Mouse (Mus musculus) MEL (cell line): ENCODE measurements at regions not wholly inside any gene's neighbourhood (a gene's known extent, or its start where the extent isn't known, plus 50 kb on each side); places are given as distances from the start of the nearest gene placed in this dataset.

Experiments
- DNase-seq: peaks from one replicate; pipeline ENCODE4 v3.0.0; 2011; ENCODE audit warnings: low read depth, low spot score
- H3K27ac ChIP-seq: 2 replicates; pipeline ENCODE4 v1.5.1; 2012; ENCODE audit warnings: low read depth, mild to moderate bottlenecking, control low read depth, low read length, moderate library complexity; ENCODE audit not compliant: control insufficient read depth
- H3K27me3 ChIP-seq, 2 experiments: fragments of 150-350 bp in 1 of 2; sonication (generic) in 1 of 2; 2 replicates each; pipeline ENCODE4 v1.6.1; 2012; ENCODE audit warnings: low read length in 2 of 2, mild to moderate bottlenecking in 2 of 2, improper control_type of control experiment in 1 of 2, moderate library complexity in 1 of 2; ENCODE audit not compliant: insufficient read depth in 2 of 2, control insufficient read depth in 1 of 2
- H3K36me3 ChIP-seq, 2 experiments: 2 replicates each; pipeline ENCODE4 v1.6.1; 2012 to 2014; ENCODE audit warnings: low read length in 2 of 2, improper control_type of control experiment in 1 of 2, inconsistent platforms in 1 of 2, mild to moderate bottlenecking in 1 of 2; ENCODE audit not compliant: insufficient read depth in 2 of 2, control insufficient read depth in 1 of 2
- H3K4me1 ChIP-seq, 2 experiments: fragments of 150-350 bp in 1 of 2; sonication (generic) in 1 of 2; 2 replicates each; pipeline ENCODE4 v1.6.1; 2012; ENCODE audit warnings: low read length in 2 of 2, improper control_type of control experiment in 1 of 2, mild to moderate bottlenecking in 1 of 2; ENCODE audit not compliant: insufficient read depth in 2 of 2, control insufficient read depth in 1 of 2
- H3K4me3 ChIP-seq, 2 experiments: fragments of 150-350 bp in 1 of 2; sonication (generic) in 1 of 2; 2 replicates each; pipeline ENCODE4 v1.5.1; 2012; ENCODE audit warnings: low read depth in 2 of 2, low read length in 2 of 2, mild to moderate bottlenecking in 2 of 2, moderate library complexity in 2 of 2, control low read depth in 1 of 2, improper control_type of control experiment in 1 of 2; ENCODE audit not compliant: control insufficient read depth in 1 of 2, insufficient read depth in 1 of 2
- H3K79me2 ChIP-seq: 2 replicates; pipeline ENCODE4 v1.6.1; 2012; ENCODE audit warnings: mild to moderate bottlenecking, low read length, moderate library complexity; ENCODE audit not compliant: control insufficient read depth, poor library complexity, insufficient read depth
- H3K9ac ChIP-seq: 2 replicates; pipeline ENCODE4 v1.6.1; 2012; ENCODE audit warnings: low read depth, mild to moderate bottlenecking, control low read depth, low read length, moderate library complexity; ENCODE audit not compliant: control insufficient read depth, poor library complexity, severe bottlenecking
- H3K9me3 ChIP-seq: fragments of 150-350 bp; sonication (generic); replicated peaks from 2 replicates; pipeline ENCODE4 v1.6.1; 2012; ENCODE audit warnings: mild to moderate bottlenecking, low read length, improper control_type of control experiment, moderate library complexity; ENCODE audit not compliant: insufficient read depth
- BHLHE40 ChIP-seq: IDR thresholded peaks from 2 replicates; pipeline ENCODE4 v1.6.1; 2012; ENCODE audit warnings: low read depth, mild to moderate bottlenecking, inconsistent platforms, low read length, improper control_type of control experiment, borderline replicate concordance
- CHD1 ChIP-seq: IDR thresholded peaks from 2 replicates; pipeline ENCODE4 v1.6.1; 2012; ENCODE audit warnings: low read depth, mild to moderate bottlenecking, inconsistent platforms, low read length, improper control_type of control experiment
- CTCF ChIP-seq, 3 experiments: IDR thresholded peaks in 2 of 3; conservative IDR thresholded peaks in 1 of 3; 2 replicates each; pipeline ENCODE4 v1.5.1; 2011 to 2012; ENCODE audit warnings: low read length in 3 of 3, low read depth in 2 of 3, mild to moderate bottlenecking in 2 of 3, improper control_type of control experiment in 1 of 3, inconsistent platforms in 1 of 3, mixed read lengths in 1 of 3, moderate library complexity in 1 of 3; ENCODE audit not compliant: control insufficient read depth in 1 of 3, insufficient read depth in 1 of 3, poor library complexity in 1 of 3, severe bottlenecking in 1 of 3
- E2F4 ChIP-seq: IDR thresholded peaks from 2 replicates; pipeline ENCODE4 v1.6.1; 2011; ENCODE audit warnings: low read depth, low read length, improper control_type of control experiment, borderline replicate concordance
- ELF1 ChIP-seq: IDR thresholded peaks from 2 replicates; pipeline ENCODE4 v1.6.1; 2014; ENCODE audit warnings: low read depth, mild to moderate bottlenecking, inconsistent platforms, low read length, improper control_type of control experiment, moderate library complexity
- EP300 ChIP-seq, 2 experiments: IDR thresholded peaks; 2 replicates each; pipeline ENCODE4 v1.6.1; 2011; ENCODE audit warnings: improper control_type of control experiment in 2 of 2, low read length in 2 of 2, low read depth in 1 of 2, mild to moderate bottlenecking in 1 of 2
- ETS1 ChIP-seq: IDR thresholded peaks from 2 replicates; pipeline ENCODE4 v1.6.1; 2012; ENCODE audit warnings: low read depth, mild to moderate bottlenecking, inconsistent platforms, low read length, improper control_type of control experiment, moderate library complexity
- JUND ChIP-seq: IDR thresholded peaks from 2 replicates; pipeline ENCODE4 v1.6.1; 2011; ENCODE audit warnings: low read depth, mild to moderate bottlenecking, improper control_type of control experiment, low read length
- MAX ChIP-seq: IDR thresholded peaks from 2 replicates; pipeline ENCODE4 v1.6.1; 2011; ENCODE audit warnings: low read length, improper control_type of control experiment
- MAZ ChIP-seq: IDR thresholded peaks from 2 replicates; pipeline ENCODE4 v1.6.1; 2012; ENCODE audit warnings: low read depth, mild to moderate bottlenecking, inconsistent platforms, low read length, improper control_type of control experiment
- MEF2A ChIP-seq: IDR thresholded peaks from 2 replicates; pipeline ENCODE4 v1.6.1; 2014; ENCODE audit warnings: low read depth, mild to moderate bottlenecking, inconsistent platforms, low read length, improper control_type of control experiment; ENCODE audit not compliant: poor library complexity, insufficient replicate concordance, severe bottlenecking; ENCODE audit errors: extremely low read depth
- MYC ChIP-seq: IDR thresholded peaks from 2 replicates; pipeline ENCODE4 v1.6.1; 2011; ENCODE audit warnings: low read depth, mild to moderate bottlenecking, low read length, improper control_type of control experiment, moderate library complexity
- NELFE ChIP-seq: IDR thresholded peaks from 2 replicates; pipeline ENCODE4 v1.6.1; 2011; ENCODE audit warnings: low read depth, low read length, improper control_type of control experiment
- NRF1 ChIP-seq: IDR thresholded peaks from 2 replicates; pipeline ENCODE4 v1.6.1; 2014; ENCODE audit warnings: low read depth, mild to moderate bottlenecking, inconsistent platforms, low read length, improper control_type of control experiment, moderate library complexity; ENCODE audit not compliant: poor library complexity, insufficient read depth, severe bottlenecking
- POLR2A ChIP-seq, 2 experiments: IDR thresholded peaks; 2 replicates each; pipeline ENCODE4 v1.6.1; 2011 to 2012; ENCODE audit warnings: low read length in 2 of 2, mild to moderate bottlenecking in 2 of 2, control low read depth in 1 of 2, improper control_type of control experiment in 1 of 2, low read depth in 1 of 2, moderate library complexity in 1 of 2; ENCODE audit not compliant: control insufficient read depth in 1 of 2, insufficient read depth in 1 of 2, poor library complexity in 1 of 2
- SIN3A ChIP-seq: IDR thresholded peaks from 2 replicates; pipeline ENCODE4 v1.6.1; 2012; ENCODE audit warnings: low read length, improper control_type of control experiment, inconsistent platforms
- TAL1 ChIP-seq: IDR thresholded peaks from 2 replicates; pipeline ENCODE4 v1.6.1; 2012; ENCODE audit warnings: mild to moderate bottlenecking, inconsistent platforms, low read length, moderate library complexity, mixed read lengths
- TCF12 ChIP-seq: IDR thresholded peaks from 2 replicates; pipeline ENCODE4 v1.6.1; 2014; ENCODE audit warnings: low read depth, mild to moderate bottlenecking, inconsistent platforms, low read length, improper control_type of control experiment, moderate library complexity
- UBTF ChIP-seq: IDR thresholded peaks from 2 replicates; pipeline ENCODE4 v1.6.1; 2012; ENCODE audit warnings: low read depth, mild to moderate bottlenecking, inconsistent platforms, low read length, improper control_type of control experiment, moderate library complexity, borderline replicate concordance; ENCODE audit not compliant: insufficient read depth
- USF1 ChIP-seq: IDR thresholded peaks from 2 replicates; pipeline ENCODE4 v1.6.1; 2014; ENCODE audit warnings: low read depth, mild to moderate bottlenecking, inconsistent platforms, low read length, improper control_type of control experiment, moderate library complexity
- USF2 ChIP-seq, 2 experiments: IDR thresholded peaks; 2 replicates each; pipeline ENCODE4 v1.6.1; 2011 to 2012; ENCODE audit warnings: improper control_type of control experiment in 2 of 2, low read length in 2 of 2, borderline replicate concordance in 1 of 2, inconsistent platforms in 1 of 2, low read depth in 1 of 2, mild to moderate bottlenecking in 1 of 2; ENCODE audit not compliant: insufficient read depth in 1 of 2
- ZC3H11A ChIP-seq: IDR thresholded peaks from 2 replicates; pipeline ENCODE4 v1.6.1; 2012; ENCODE audit warnings: low read depth, mild to moderate bottlenecking, inconsistent platforms, low read length, improper control_type of control experiment
- ZKSCAN1 ChIP-seq: IDR thresholded peaks from 2 replicates; pipeline ENCODE4 v1.6.1; 2012; ENCODE audit warnings: low read depth, mild to moderate bottlenecking, inconsistent platforms, low read length, improper control_type of control experiment, moderate library complexity
- ZMIZ1 ChIP-seq: IDR thresholded peaks from 2 replicates; pipeline ENCODE4 v1.6.1; 2012; ENCODE audit warnings: low read depth, mild to moderate bottlenecking, inconsistent platforms, low read length, improper control_type of control experiment, moderate library complexity
- ZNF384 ChIP-seq: IDR thresholded peaks from 2 replicates; pipeline ENCODE4 v1.6.1; 2012; ENCODE audit warnings: low read depth, mild to moderate bottlenecking, inconsistent platforms, low read length, improper control_type of control experiment

- Histone ChIP-seq H3K79me2 (no peaks in the 10 kb centered on the region), H3K4me3 (no peak overlapping the region), H3K36me3 (no peaks in the 10 kb centered on the region), H3K9ac (no peak overlapping the region), H3K27ac (no peak overlapping the region), H3K4me1 (no peaks in the 10 kb centered on the region), H3K27me3 (no peaks in the 10 kb centered on the region), H3K9me3 (no peaks in the 10 kb centered on the region)
- no peak for DNase-seq
- TF ChIP-seq BHLHE40 (no peak), USF2 (IDR thresholded peaks at IDR 0.05; ENCODE audit: borderline replicate concordance in 1 of 2, insufficient read depth in 1 of 2, low read depth in 1 of 2, low read length in 2 of 2) (no peak), EP300 (IDR thresholded peaks at IDR 0.05; ENCODE audit: low read depth in 1 of 2, low read length in 2 of 2) (no peak)
These were observed 1359.2 kb downstream of the Defb40 start for GRCm38 (mm10) chr8:17618846-17619245.

DNA sequence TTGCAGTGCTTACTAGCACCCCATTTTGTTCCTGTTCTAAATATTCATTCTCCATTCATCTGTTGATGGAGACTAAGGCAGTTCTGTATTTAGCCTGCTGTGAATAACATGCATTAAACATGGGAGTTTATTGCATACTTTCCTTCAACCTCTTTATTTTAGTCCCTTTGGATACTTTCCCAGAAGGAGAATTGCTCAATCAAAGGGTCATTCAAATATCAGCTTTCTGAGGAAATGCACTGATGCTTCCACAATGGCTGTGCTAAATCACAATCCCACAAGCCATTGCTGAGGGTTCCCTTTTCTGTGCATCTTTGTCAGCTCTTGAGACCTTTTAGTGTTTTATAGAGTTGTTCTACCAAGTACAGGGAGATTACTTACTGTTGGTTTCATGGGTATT is 1359.9 kb downstream of the Defb40 start:
- TF ChIP-seq MAZ (no peak), ETS1 (no peak), SIN3A (no peak), POLR2A (IDR thresholded peaks at IDR 0.05; ENCODE audit: control insufficient read depth in 1 of 2, insufficient read depth in 1 of 2, low read depth in 1 of 2, low read length in 2 of 2, poor library complexity in 1 of 2) (no peak), MYC (no peak), ZC3H11A (no peak), MAX (no peak), ELF1 (no peak), CHD1 (no peak)
- Histone ChIP-seq H3K27ac (no peak overlapping the region), H3K9me3 (no peaks in the 10 kb centered on the region), H3K36me3 (no peaks in the 10 kb centered on the region), H3K4me1 (no peaks in the 10 kb centered on the region), H3K79me2 (no peaks in the 10 kb centered on the region), H3K27me3 (no peaks in the 10 kb centered on the region), H3K4me3 (no peak overlapping the region), H3K9ac (no peak overlapping the region)
- no peak for DNase-seq

- no peaks in the 10 kb centered on the region for H3K36me3 ChIP-seq
These were observed 1375.2 kb downstream of the Defb40 start for GRCm38 (mm10) chr8:17602861-17603260.

More at GRCm38 (mm10) chr8:17602861-17603260, 1375.2 kb downstream of the Defb40 start:
- TF ChIP-seq SIN3A (no peak), USF1 (no peak), ELF1 (no peak), JUND (no peak), ZMIZ1 (no peak), MEF2A (no peak), BHLHE40 (no peak), NELFE (no peak), UBTF (no peak), E2F4 (no peak), ZNF384 (no peak), ZKSCAN1 (no peak), MAZ (no peak), CTCF (IDR thresholded peaks at IDR 0.05 in 2 of 3, conservative IDR thresholded peaks at IDR 0.05 in 1 of 3; ENCODE audit: control insufficient read depth in 1 of 3, insufficient read depth in 1 of 3, low read depth in 2 of 3, low read length in 3 of 3, poor library complexity in 1 of 3, severe bottlenecking in 1 of 3) (no peak), NRF1 (no peak), TCF12 (no peak), MYC (no peak), TAL1 (no peak)
- Histone ChIP-seq H3K9me3 (no peaks in the 10 kb centered on the region), H3K9ac (no peak overlapping the region), H3K79me2 (no peaks in the 10 kb centered on the region), H3K4me3 (no peak overlapping the region), H3K27ac (no peak overlapping the region), H3K27me3 (no peaks in the 10 kb centered on the region), H3K4me1 (no peaks in the 10 kb centered on the region)
- DNase-seq, result no peak
